Mouse (Mus musculus) intestine, postnatal 0 days (tissue): Measurements from ENCODE around the gene Pmis2. TPM values are rescaled to one million over a fixed set of nuclear protein-coding genes. Genes with fewer than 3 reads are reported as not detected.

Experiments used
- ATAC-seq: fragments of 200-750 bp; cut with Nextera tagmentation; 2 replicates; pipeline ENCODE4 v1.8.0; 2017; ENCODE audit warnings: mild to moderate bottlenecking, moderate TSS enrichment, moderate library complexity
- H3K27ac ChIP-seq: fragments of 300-500 bp; sonication (generic); 2 replicates; pipeline ENCODE4 v1.5.1; 2014; ENCODE audit warnings: mild to moderate bottlenecking, low read depth, low read length, moderate library complexity
- H3K27me3 ChIP-seq: fragments of 300-500 bp; sonication (generic); replicated peaks from 2 replicates; pipeline ENCODE4 v1.6.1; 2014; ENCODE audit warnings: low read length, mixed read lengths; ENCODE audit not compliant: control insufficient read depth, insufficient read depth
- H3K36me3 ChIP-seq: fragments of 300-500 bp; sonication (generic); 2 replicates; pipeline ENCODE4 v1.6.1; 2014; ENCODE audit warnings: mild to moderate bottlenecking, moderate library complexity; ENCODE audit not compliant: control insufficient read depth, insufficient read depth
- H3K4me1 ChIP-seq: fragments of 300-500 bp; sonication (generic); replicated peaks from 2 replicates; pipeline ENCODE4 v1.6.1; 2014; ENCODE audit warnings: antibody characterized with exemption, low read length, mixed read lengths; ENCODE audit not compliant: control insufficient read depth, insufficient read depth
- H3K4me2 ChIP-seq: fragments of 300-500 bp; sonication (generic); replicated peaks from 2 replicates; pipeline ENCODE4 v1.6.1; 2014; ENCODE audit warnings: low read depth, mild to moderate bottlenecking, moderate library complexity
- H3K4me3 ChIP-seq: fragments of 300-500 bp; sonication (generic); 2 replicates; pipeline ENCODE4 v1.5.1; 2014; ENCODE audit warnings: low read depth, low read length
- H3K9ac ChIP-seq: fragments of 300-500 bp; sonication (generic); 2 replicates; pipeline ENCODE4 v1.6.1; 2014; ENCODE audit warnings: mild to moderate bottlenecking, low read depth, low read length
- H3K9me3 ChIP-seq: fragments of 300-500 bp; sonication (generic); 2 replicates; pipeline ENCODE4 v1.6.1; 2016; ENCODE audit warnings: mixed run types; ENCODE audit not compliant: control insufficient read depth
- CTCF ChIP-seq: sonication (generic); IDR thresholded peaks from 2 replicates; pipeline ENCODE4 v1.5.1; 2016; ENCODE audit warnings: low read depth, mild to moderate bottlenecking, control low read depth, antibody characterized with exemption, moderate library complexity
- WGBS: fragments of 180-500 bp; shearing (Covaris S2); extraction: QIAGEN DNeasy Blood & Tissue Kit; methylation state at CpG from one replicate; pipeline ENCODE4 v1.1.7; 2014; 5-methylcytosine and 5-hydroxymethylcytosine counted together
- polyA plus RNA-seq: library from polyadenylated mRNA; unstranded; fragments of >200 nt; fragmentation: Nextera tagmentation; extraction: Ambion mirVana; gene quantifications from 2 replicates; pipeline ENCODE4 v1.2.1, GENCODE M21; 2015

Pmis2 gene
- polyA plus RNA-seq, 1 experiment from 2014 or later, result not detected

- no peak overlapping the region for H3K4me3 ChIP-seq
- H3K4me2 ChIP-seq, result peak overlapping the region; percentile 24; the same call in 1 of the 2 replicates
- H3K9ac ChIP-seq, result no peak overlapping the region
- peaks cover 12% of the 10 kb centered on the region; the same call in 1 of the 2 replicates for H3K4me1 ChIP-seq
- ATAC-seq, result peak; percentile 96
- H3K27me3 ChIP-seq, result no peaks in the 10 kb centered on the region
- H3K9me3 ChIP-seq, result no peaks in the 10 kb centered on the region
- no peaks in the 10 kb centered on the region for H3K36me3 ChIP-seq
- WGBS, result 39% methylated on average over 8 of the region's 8 CpGs
- peak overlapping the region; percentile 83 for H3K27ac ChIP-seq
- TF ChIP-seq CTCF, result no peak
Observed at GRCm38 (mm10) chr7:30706214-30706882, 34.9 kb upstream of the Pmis2 start.

DNA sequence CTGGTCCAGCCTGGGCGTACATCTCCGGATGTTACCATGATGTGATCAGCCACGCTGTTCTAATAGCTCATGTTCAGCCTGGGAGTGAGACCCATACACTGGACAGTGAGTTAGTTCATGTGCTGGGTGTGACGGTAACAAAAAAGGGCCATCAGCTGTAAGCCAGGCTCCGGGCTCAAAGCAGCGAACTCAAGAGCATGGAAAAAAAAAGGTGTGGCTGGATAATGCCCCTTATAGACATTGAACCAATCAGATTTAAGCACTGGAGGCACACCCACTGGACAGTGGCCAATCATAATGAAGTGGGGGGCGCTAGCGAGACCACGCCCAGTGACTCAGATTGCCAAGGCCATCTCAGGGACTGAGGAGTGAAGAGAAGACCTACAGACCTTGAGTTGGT is 27.2 kb upstream of the Pmis2 start, which contains the start of gene 2200002J24Rik:
Gene 2200002J24Rik, plus strand, starts transcription at position 338 of the 400 bp plus-strand sequence.
- ATAC-seq, result peak; percentile 94
- Histone ChIP-seq H3K9ac (no peak within 1 kb of the TSS), H3K36me3 (no peaks in the 10 kb centered on the region), H3K27ac (no peak within 1 kb of the TSS), H3K27me3 (no peaks in the 10 kb centered on the region), H3K4me2 (no peak within 1 kb of the TSS), H3K9me3 (no peaks in the 10 kb centered on the region), H3K4me1 (no peaks in the 10 kb centered on the region), H3K4me3 (no peak within 1 kb of the TSS)
- 34% methylated on average over 9 of the region's 9 CpGs for WGBS
- no peak for TF ChIP-seq CTCF

GRCm38 (mm10) chr7:30698101-30698500 is 26.7 kb upstream of the Pmis2 start:
- 47% methylated on average over 5 of the region's 5 CpGs for WGBS
- Histone ChIP-seq H3K27me3 (no peaks in the 10 kb centered on the region), H3K9me3 (no peaks in the 10 kb centered on the region), H3K9ac (no peak overlapping the region), H3K36me3 (no peaks in the 10 kb centered on the region), H3K4me1 (no peaks in the 10 kb centered on the region), H3K4me2 (no peak overlapping the region), H3K27ac (no peak overlapping the region), H3K4me3 (no peak overlapping the region)
- ATAC-seq, result no peak
- no peak for TF ChIP-seq CTCF

DNA sequence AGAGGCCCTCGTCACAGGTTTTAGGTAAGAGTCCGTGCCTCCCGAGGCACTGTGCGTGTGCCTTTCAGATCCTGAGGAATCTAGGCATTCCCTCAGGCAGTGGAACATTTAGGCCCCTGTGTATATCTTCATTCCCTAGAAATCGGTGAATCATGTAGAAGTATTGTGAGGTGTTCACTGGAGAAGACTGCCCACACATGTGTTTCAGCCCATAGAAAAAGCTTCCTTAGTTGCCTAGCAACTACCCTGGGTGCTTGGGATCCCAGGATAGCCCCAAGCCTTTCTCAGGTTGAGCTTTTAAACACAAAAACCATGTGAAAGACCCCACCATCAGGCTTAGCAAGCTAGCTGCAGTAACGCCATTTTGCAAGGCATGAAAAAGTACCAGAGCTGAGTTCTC is 16.9 kb upstream of the Pmis2 start:
- 72% methylated on average over 6 of the region's 6 CpGs for WGBS
- Histone ChIP-seq H3K4me1 (0 out of 2 replicates have a peak, but pooled peaks cover 2% of the 10 kb centered on the region), H3K9ac (no peak overlapping the region), H3K27ac (no peak overlapping the region), H3K36me3 (no peaks in the 10 kb centered on the region), H3K9me3 (no peaks in the 10 kb centered on the region), H3K27me3 (no peaks in the 10 kb centered on the region), H3K4me2 (no peak overlapping the region), H3K4me3 (no peak overlapping the region)
- TF ChIP-seq CTCF, result no peak
- ATAC-seq, result no peak

- Histone ChIP-seq H3K27ac (no peak overlapping the region), H3K36me3 (no peaks in the 10 kb centered on the region), H3K4me1 (0 out of 2 replicates have a peak, but pooled peaks cover 2% of the 10 kb centered on the region), H3K4me2 (no peak overlapping the region), H3K27me3 (no peaks in the 10 kb centered on the region), H3K9me3 (no peaks in the 10 kb centered on the region), H3K9ac (no peak overlapping the region), H3K4me3 (no peak overlapping the region)
- no peak for TF ChIP-seq CTCF
- ATAC-seq, result no peak
- WGBS, result 83% methylated on average over 2 of the region's 2 CpGs
Observed at GRCm38 (mm10) chr7:30683425-30683824, 12.0 kb upstream of the Pmis2 start.

DNA sequence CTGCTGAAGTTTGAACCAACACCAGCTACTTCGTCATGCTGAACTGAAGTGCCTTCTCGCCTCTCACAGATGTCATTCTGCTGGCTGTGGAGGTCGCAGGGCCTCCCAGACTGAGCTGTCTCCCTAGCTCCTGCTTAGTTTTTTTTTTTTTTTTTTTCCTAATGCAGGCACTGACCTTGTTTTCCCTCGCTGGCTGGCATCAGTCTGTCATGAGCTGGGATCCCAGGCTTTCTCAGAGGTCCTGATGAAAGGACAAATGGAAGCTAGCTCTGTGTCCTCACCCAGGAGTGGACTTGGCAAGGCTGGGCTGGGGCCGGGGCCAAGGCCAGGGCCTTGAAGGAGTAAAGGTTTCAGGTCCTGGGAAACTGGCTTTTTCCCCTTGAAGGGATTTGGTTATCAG is 10.5 kb upstream of the Pmis2 start:
- Histone ChIP-seq H3K9ac (no peak overlapping the region), H3K36me3 (no peaks in the 10 kb centered on the region), H3K4me2 (no peak overlapping the region), H3K9me3 (no peaks in the 10 kb centered on the region), H3K27me3 (no peaks in the 10 kb centered on the region), H3K4me3 (no peak overlapping the region), H3K4me1 (no peaks in the 10 kb centered on the region), H3K27ac (no peak overlapping the region)
- ATAC-seq, result no peak
- 64% methylated on average over 5 of the region's 5 CpGs for WGBS
- TF ChIP-seq CTCF, result no peak
